Mouse (Mus musculus) cerebellum, adult 2 months (tissue): Measurements from ENCODE around the gene Alg1.

Source experiments
- CTCF ChIP-seq: fragments of 200-500 bp; IDR thresholded peaks from 2 replicates; pipeline ENCODE4 v1.5.1; 2011; ENCODE audit warnings: low read depth, mild to moderate bottlenecking, control low read depth, low read length, moderate library complexity, borderline replicate concordance; ENCODE audit not compliant: insufficient read depth
- POLR2A ChIP-seq: fragments of 200-500 bp; IDR thresholded peaks from 2 replicates; pipeline ENCODE4 v1.6.1; 2011; ENCODE audit warnings: low read length, control low read depth, borderline replicate concordance; ENCODE audit not compliant: insufficient read depth

- TF ChIP-seq CTCF: no peak
- no peak for TF ChIP-seq POLR2A
Observed at GRCm38 (mm10) chr16:5242882-5243281, 9.5 kb downstream of the Alg1 start.
